Mouse (Mus musculus): ENCODE measurements around the gene Plekhg1. TPM values are rescaled to one million over a fixed set of nuclear protein-coding genes. Genes with fewer than 3 reads are reported as not detected.

Plekhg1 gene
- polyA plus RNA-seq, 2 experiments: 0.75 to 0.98 TPM

DNA sequence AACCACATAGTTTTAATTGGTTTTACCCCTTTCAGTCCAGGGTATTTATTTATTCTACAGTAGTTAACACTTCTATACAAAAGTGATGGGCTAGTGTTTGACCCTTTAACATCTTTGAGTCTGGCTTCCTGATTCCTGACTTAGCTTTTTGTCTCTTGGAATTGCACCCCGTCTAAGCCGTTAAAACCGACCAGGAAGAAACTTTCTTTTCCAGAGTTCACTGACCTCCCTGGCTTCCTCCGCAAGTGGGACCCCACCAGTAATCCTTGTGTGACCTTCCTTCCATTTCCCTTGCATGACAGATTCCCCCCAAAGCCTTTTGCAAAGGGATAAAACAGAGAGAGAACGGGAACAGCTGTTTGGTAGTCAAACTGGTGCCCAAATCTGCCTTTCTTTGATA lies 1.6 kb downstream of the Plekhg1 start:
- H3K4me2 ChIP-seq (ENCODE audit: low read depth): no peak overlapping the region

DNA sequence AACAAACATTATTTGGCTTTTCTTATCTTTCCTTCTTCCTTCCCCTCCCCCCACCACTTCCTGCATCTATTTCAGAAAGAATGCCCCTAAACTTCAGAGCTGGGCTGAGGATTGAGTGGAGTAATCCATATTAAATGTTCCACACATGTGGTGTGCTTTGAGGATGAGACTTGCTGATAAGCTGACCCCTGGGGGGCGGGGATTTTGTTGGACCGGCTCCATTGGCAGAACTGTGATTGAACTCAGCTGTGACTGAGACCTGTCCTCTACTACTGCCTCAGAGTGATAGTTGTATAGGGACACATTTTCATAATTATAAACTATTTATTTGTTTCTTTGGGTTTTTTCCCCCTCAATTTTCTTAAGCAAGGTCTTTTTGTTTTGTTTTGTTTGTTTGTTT lies 2.9 kb downstream of the Plekhg1 start:
- Histone ChIP-seq H3K9me3 (ENCODE audit: control insufficient read depth, low read length) (no peaks in the 10 kb centered on the region), H3K4me2 (ENCODE audit: low read depth) (no peak overlapping the region), H3K36me3 (replicated peaks; ENCODE audit: control insufficient read depth, insufficient read depth, low read depth) (no peaks in the 10 kb centered on the region), H3K4me1 (replicated peaks; ENCODE audit: control insufficient read depth in 2 of 2, insufficient read depth in 2 of 2, low read length in 1 of 2) (no peaks in the 10 kb centered on the region), H3K4me3 (ENCODE audit: insufficient read depth in 1 of 2, low read depth in 2 of 2, low read length in 2 of 2) (no peak overlapping the region), H3K9ac (replicated peaks) (no peak overlapping the region), H3K27ac (no peak overlapping the region), H3K27me3 (ENCODE audit: control insufficient read depth, insufficient read depth, low read length) (peaks cover 4% of the 10 kb centered on the region)
- ATAC-seq (ENCODE audit: insufficient read depth) (no peak), DNase-seq (ENCODE audit: low read depth in 3 of 3, low spot score in 3 of 3) (no peak)
- TF ChIP-seq CTCF (IDR thresholded peaks at IDR 0.05; ENCODE audit: low read depth): no peak
- TF ChIP-seq EP300 (IDR thresholded peaks at IDR 0.05; ENCODE audit: low read depth): no peak
- WGBS (ENCODE audit: insufficient replicate concordance): 38% methylated on average over 2 of the region's 2 CpGs

More for the DNA sequence above, 1.6 kb downstream of the Plekhg1 start:
- TF ChIP-seq EP300 (IDR thresholded peaks at IDR 0.05; ENCODE audit: low read depth): no peak
- H3K9ac ChIP-seq (replicated peaks): no peak overlapping the region
- H3K9me3 ChIP-seq (ENCODE audit: control insufficient read depth, low read length): no peaks in the 10 kb centered on the region
- no peak overlapping the region for H3K27ac ChIP-seq
- H3K36me3 ChIP-seq (replicated peaks; ENCODE audit: control insufficient read depth, insufficient read depth, low read depth): no peaks in the 10 kb centered on the region
- H3K27me3 ChIP-seq (ENCODE audit: control insufficient read depth, insufficient read depth, low read length): peaks cover 4% of the 10 kb centered on the region
- H3K4me3 ChIP-seq (ENCODE audit: insufficient read depth in 1 of 2, low read depth in 2 of 2, low read length in 2 of 2): no peak overlapping the region
- WGBS (ENCODE audit: insufficient replicate concordance): 6% methylated on average over 5 of the region's 5 CpGs
- DNase-seq (ENCODE audit: low read depth in 3 of 3, low spot score in 3 of 3) (no peak), ATAC-seq (ENCODE audit: insufficient read depth) (no peak)
- no peaks in the 10 kb centered on the region for H3K4me1 ChIP-seq (replicated peaks; ENCODE audit: control insufficient read depth in 2 of 2, insufficient read depth in 2 of 2, low read length in 1 of 2)

DNA sequence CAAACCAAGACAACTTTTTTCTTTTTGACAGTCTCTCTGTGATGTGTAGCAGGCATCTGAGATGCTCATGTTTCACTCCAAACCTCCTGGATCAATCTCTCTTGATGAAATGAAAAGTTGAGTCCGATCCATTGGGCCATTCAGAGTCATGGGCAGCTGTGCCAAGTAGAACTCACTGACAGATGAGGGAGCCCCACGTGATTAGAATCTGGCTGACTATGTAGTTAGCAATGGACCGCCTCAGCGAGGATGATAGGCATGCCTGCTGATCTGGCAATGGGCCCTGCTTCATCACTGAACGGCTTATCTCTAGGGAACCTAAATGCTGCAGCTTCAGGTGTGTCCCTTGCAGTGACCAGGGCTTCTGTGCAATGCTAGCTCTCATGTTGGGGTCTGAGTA lies 3.7 kb downstream of the Plekhg1 start:
- H3K36me3 ChIP-seq (replicated peaks; ENCODE audit: control insufficient read depth, insufficient read depth, low read depth): no peaks in the 10 kb centered on the region
- peaks cover 4% of the 10 kb centered on the region for H3K27me3 ChIP-seq (ENCODE audit: control insufficient read depth, insufficient read depth, low read length)
- H3K4me1 ChIP-seq (replicated peaks; ENCODE audit: control insufficient read depth in 2 of 2, insufficient read depth in 2 of 2, low read length in 1 of 2): no peaks in the 10 kb centered on the region
- 66% methylated on average over 5 of the region's 5 CpGs for WGBS (ENCODE audit: insufficient replicate concordance)
- no peak overlapping the region for H3K9ac ChIP-seq (replicated peaks)
- no peak overlapping the region for H3K4me3 ChIP-seq (ENCODE audit: insufficient read depth in 1 of 2, low read depth in 2 of 2, low read length in 2 of 2)
- H3K9me3 ChIP-seq (ENCODE audit: control insufficient read depth, low read length): no peaks in the 10 kb centered on the region
- ATAC-seq (ENCODE audit: insufficient read depth): no peak
- TF ChIP-seq CTCF (IDR thresholded peaks at IDR 0.05; ENCODE audit: low read depth) (no peak), EP300 (IDR thresholded peaks at IDR 0.05; ENCODE audit: low read depth) (no peak)
- DNase-seq (ENCODE audit: low read depth in 3 of 3, low spot score in 3 of 3): no peak
- no peak overlapping the region for H3K4me2 ChIP-seq (ENCODE audit: low read depth)
- no peak overlapping the region for H3K27ac ChIP-seq

DNA sequence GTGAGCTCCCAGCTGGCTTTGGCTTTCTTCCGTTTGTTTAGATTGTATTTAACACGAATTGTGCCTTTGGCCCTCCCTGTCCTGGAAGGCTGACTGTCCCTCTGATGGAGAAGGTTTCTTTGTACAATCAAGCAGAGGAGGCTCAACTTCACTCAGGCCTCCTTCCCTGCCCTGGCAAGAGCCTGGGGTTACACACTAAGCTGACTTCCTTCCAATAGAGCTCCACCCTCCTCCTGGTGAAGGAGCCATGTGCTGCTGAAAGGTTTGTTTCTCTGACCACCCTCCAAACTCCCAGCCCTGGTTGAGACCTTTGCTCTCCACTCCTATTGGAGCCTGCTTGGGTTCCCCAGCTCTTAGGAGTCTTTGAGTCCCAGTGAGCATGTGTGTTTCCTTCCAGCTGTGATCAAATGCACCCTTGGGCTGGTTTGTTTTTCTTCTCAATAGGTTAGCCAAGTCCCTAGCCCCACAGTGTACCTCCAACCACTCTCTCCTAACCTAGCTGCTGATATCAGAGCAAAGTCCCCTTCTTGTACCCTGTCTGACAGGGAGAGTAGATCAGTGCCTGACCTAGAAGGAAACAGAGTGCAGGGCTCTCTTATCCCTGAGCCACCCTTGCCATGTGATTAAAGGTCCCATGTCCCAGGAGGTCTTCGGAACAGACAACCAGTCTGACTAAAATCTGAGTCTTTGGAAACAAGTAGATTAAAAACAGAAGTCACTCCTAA lies 6.8 kb downstream of the Plekhg1 start:
- no peaks in the 10 kb centered on the region; the same call in 1 of the 2 replicates for H3K27me3 ChIP-seq (ENCODE audit: control insufficient read depth, insufficient read depth, low read length)
- H3K4me2 ChIP-seq (ENCODE audit: low read depth): no peak overlapping the region
- ATAC-seq (ENCODE audit: insufficient read depth) (no peak), DNase-seq (ENCODE audit: low read depth in 3 of 3, low spot score in 3 of 3) (no peak)
- H3K4me3 ChIP-seq (ENCODE audit: insufficient read depth in 1 of 2, low read depth in 2 of 2, low read length in 2 of 2): no peak overlapping the region
- TF ChIP-seq CTCF (IDR thresholded peaks at IDR 0.05; ENCODE audit: low read depth) (no peak), EP300 (IDR thresholded peaks at IDR 0.05; ENCODE audit: low read depth) (no peak)
- no peak overlapping the region for H3K27ac ChIP-seq
- no peaks in the 10 kb centered on the region for H3K9me3 ChIP-seq (ENCODE audit: control insufficient read depth, low read length)
- H3K36me3 ChIP-seq (replicated peaks; ENCODE audit: control insufficient read depth, insufficient read depth, low read depth): no peaks in the 10 kb centered on the region
- no peak overlapping the region for H3K9ac ChIP-seq (replicated peaks)
- H3K4me1 ChIP-seq (replicated peaks; ENCODE audit: control insufficient read depth in 2 of 2, insufficient read depth in 2 of 2, low read length in 1 of 2): no peaks in the 10 kb centered on the region
- 40% methylated on average over 3 of the region's 3 CpGs for WGBS (ENCODE audit: insufficient replicate concordance)

DNA sequence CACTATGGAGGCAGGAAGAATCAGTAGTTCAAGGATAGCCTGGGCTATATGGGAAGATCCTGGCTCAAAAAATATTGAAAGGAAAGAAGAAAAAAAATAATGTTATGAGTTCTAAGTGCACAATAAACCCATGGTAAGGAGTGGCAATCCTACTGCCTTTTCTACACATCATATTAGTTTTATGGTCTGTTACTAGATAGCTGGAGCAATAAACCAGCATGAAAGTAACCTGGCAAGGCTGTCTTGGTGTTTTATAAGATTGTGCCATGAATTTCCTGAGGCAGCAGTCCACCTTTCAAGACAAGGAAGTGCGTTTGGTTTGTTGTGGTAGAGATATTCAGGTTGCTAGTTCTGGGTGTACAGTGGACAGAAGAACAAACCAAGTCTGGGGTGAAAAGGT lies 9.4 kb downstream of the Plekhg1 start:
- Histone ChIP-seq H3K36me3 (replicated peaks; ENCODE audit: control insufficient read depth, insufficient read depth, low read depth) (no peaks in the 10 kb centered on the region), H3K9ac (replicated peaks) (no peak overlapping the region), H3K27me3 (ENCODE audit: control insufficient read depth, insufficient read depth, low read length) (no peaks in the 10 kb centered on the region), H3K4me1 (replicated peaks; ENCODE audit: control insufficient read depth in 2 of 2, insufficient read depth in 2 of 2, low read length in 1 of 2) (no peaks in the 10 kb centered on the region), H3K9me3 (ENCODE audit: control insufficient read depth, low read length) (no peaks in the 10 kb centered on the region), H3K4me2 (ENCODE audit: low read depth) (no peak overlapping the region), H3K4me3 (ENCODE audit: insufficient read depth in 1 of 2, low read depth in 2 of 2, low read length in 2 of 2) (no peak overlapping the region), H3K27ac (no peak overlapping the region)
- WGBS (ENCODE audit: insufficient replicate concordance): 34% methylated on average over 1 of the region's 1 CpGs
- no peak for TF ChIP-seq EP300 (IDR thresholded peaks at IDR 0.05; ENCODE audit: low read depth)
- no peak for TF ChIP-seq CTCF (IDR thresholded peaks at IDR 0.05; ENCODE audit: low read depth)
- ATAC-seq (ENCODE audit: insufficient read depth): no peak
- no peak for DNase-seq (ENCODE audit: low read depth in 3 of 3, low spot score in 3 of 3)

Data from liver, embryonic 14.5 days (tissue).